Mouse (Mus musculus): Measurements from ENCODE around the gene Entpd7.
A peak's percentile ranks its signal among the peaks of the same experiment; 100 is the strongest.

DNA sequence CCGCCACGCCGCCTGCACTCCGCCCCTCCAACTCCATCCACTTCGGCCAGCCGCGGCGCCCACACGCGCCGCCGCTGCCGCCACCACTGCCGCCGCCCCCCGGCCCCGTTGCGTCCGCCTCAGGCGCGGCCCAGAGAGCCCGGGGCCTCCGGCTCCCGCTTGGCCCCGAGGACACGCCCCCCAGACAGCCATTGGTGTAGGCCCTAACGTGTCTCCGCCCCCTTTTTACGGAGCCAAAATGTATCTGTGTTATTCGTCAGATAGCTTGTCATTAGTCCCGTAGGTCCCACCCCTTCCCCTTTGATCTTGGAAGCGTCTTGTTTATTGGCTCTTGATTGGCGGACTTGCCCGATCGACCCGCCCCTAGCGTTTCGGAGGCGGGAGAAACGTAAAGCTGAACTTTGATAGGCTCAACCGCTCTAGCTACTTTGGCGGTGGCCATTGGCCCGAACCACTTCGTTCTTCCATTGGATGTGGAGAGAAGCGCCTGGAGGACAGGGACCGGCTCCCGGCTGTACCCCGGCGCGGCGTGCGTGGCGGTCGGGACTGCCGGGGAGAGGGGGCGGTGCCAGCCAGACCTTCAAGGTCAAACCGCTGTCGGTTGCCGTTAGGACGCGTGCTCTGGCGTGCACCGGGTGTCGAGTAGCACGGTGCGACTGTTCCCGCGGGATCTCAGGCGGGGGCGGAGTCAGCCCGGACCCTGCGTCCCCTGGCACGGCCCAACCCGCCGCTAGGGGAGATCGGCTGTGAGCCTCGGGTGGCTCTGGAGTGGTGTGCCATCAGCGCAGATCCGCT lies 14.5 kb upstream of the Entpd7 start, which contains the start of gene Slc25a28:
- peak; percentile 68 for TF ChIP-seq CTCF (IDR thresholded peaks at IDR 0.05; ENCODE audit: control insufficient read depth, insufficient read depth, insufficient read length)
- TF ChIP-seq USF1 (IDR thresholded peaks at IDR 0.05; ENCODE audit: low read depth) = no peak
- TF ChIP-seq MAX (IDR thresholded peaks at IDR 0.05) = peak; percentile 73
- no peak for TF ChIP-seq CEBPB (IDR thresholded peaks at IDR 0.05; ENCODE audit: low read depth)
- TF ChIP-seq FOSL1 (IDR thresholded peaks at IDR 0.05; ENCODE audit: insufficient read depth, low read length, poor library complexity, severe bottlenecking) = no peak
- TF ChIP-seq MYOG (IDR thresholded peaks at IDR 0.05; ENCODE audit: control insufficient read depth, extremely low read depth, insufficient read length) = no peak

Data from C2C12 (cell line).